Mouse (Mus musculus): ENCODE data around the gene Gm3880. TPM values are rescaled to one million over a fixed set of nuclear protein-coding genes. Genes with fewer than 3 reads are reported as not detected.

Gm3880 gene
- polyA plus RNA-seq, 1 experiment from 2014 or later = not detected

Other genes starting within 250 kb of the Gm3880 start
- gene Hdac8, start 181.6 kb downstream of the Gm3880 start, polyA plus RNA-seq (2016; fragmentation: Nextera tagmentation; extraction: Ambion mirVana) = 4.8 and 6.2 TPM in 2 replicates
- 9.8 and 11.6 TPM in 2 replicates for gene Phka1, start 42.7 kb downstream of the Gm3880 start, polyA plus RNA-seq (2016; fragmentation: Nextera tagmentation; extraction: Ambion mirVana)
- not detected in 2 replicates for gene Gm9112, start 20.7 kb upstream of the Gm3880 start, polyA plus RNA-seq (2016; fragmentation: Nextera tagmentation; extraction: Ambion mirVana)
- not detected in 2 replicates for gene Dmrtc1b, start 20.9 kb upstream of the Gm3880 start, polyA plus RNA-seq (2016; fragmentation: Nextera tagmentation; extraction: Ambion mirVana)
- gene Dmrtc1c1, start 116.0 kb upstream of the Gm3880 start, polyA plus RNA-seq (2016; fragmentation: Nextera tagmentation; extraction: Ambion mirVana) = not detected in 2 replicates
- not detected in 2 replicates for gene Dmrtc1c2, start 167.6 kb upstream of the Gm3880 start, polyA plus RNA-seq (2016; fragmentation: Nextera tagmentation; extraction: Ambion mirVana)
- gene 1700031F05Rik, start 181.0 kb upstream of the Gm3880 start, polyA plus RNA-seq (2016; fragmentation: Nextera tagmentation; extraction: Ambion mirVana) = not detected in 2 replicates
- 0.47 and 0.79 TPM in 2 replicates for gene Dmrtc1a, start 221.7 kb upstream of the Gm3880 start, polyA plus RNA-seq (2016; fragmentation: Nextera tagmentation; extraction: Ambion mirVana)
- gene 1700011M02Rik, start 221.9 kb upstream of the Gm3880 start, polyA plus RNA-seq (2016; fragmentation: Nextera tagmentation; extraction: Ambion mirVana) = not detected in 2 replicates
- gene 1700018G05Rik, start 241.4 kb upstream of the Gm3880 start, polyA plus RNA-seq (2016; fragmentation: Nextera tagmentation; extraction: Ambion mirVana) = not detected in 2 replicates